Mouse (Mus musculus): Measurements from ENCODE around the gene Gpc6.
"Not testable (repeated sequence)": the region's sequence is repeated elsewhere in the genome, so short reads cannot be mapped to it uniquely, and the experiment has no call there.

Gene Gpc6

DNA sequence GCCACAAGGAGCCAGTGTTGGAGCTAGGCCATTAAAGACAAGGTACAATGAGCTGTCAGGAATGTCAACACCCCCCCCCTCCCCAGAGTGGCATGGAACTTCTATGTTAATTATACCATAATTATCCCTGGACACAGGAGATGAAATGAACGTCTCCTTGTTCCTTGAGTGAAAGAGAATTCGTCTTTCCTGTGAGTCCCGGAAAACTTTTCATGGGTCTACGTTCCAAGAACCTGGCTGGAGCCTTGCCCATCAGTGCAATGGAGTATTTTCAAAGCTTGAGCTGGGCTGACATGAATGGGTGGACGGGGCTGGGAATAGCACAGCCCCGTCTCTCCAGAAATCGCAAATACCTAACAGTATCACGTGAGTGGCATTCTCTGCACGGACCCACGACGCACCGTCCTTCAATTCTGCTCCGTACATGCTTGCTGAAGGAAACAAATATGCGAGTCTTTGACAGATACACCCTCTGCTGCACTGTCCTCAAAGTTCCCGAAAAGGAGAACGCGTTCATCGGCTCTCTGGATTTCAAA is 444.3 kb downstream of the Gpc6 start:
- DNase-seq (ENCODE audit: low spot score in 2 of 2) = no peak

DNA sequence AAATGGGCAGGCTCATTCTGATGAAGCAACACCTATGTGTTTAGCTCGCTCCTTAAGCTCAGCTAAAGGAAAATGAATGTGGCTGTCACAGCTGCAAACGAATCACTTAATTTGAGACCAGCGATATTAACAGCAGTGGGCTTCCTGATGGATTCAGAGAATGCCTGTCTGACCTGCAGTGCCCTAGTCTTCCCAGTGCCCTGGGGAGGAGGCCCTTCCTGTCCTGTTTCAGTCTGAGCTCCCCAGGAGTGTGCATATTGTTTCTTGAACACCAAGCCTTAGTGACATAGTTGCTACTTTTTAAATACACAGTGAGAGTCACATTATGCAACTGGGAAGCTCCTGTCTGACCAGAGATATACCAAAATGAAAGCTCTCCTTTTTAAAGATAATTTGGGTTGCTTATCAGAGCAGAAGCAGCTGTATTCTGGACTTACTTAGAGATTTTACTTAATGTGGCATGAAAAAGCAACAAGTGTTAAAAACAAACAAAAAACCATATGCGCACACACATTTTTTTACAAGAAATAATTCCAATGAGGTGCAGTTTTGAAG is 451.8 kb downstream of the Gpc6 start:
- DNase-seq (ENCODE audit: low spot score in 2 of 2) = no peak

DNA sequence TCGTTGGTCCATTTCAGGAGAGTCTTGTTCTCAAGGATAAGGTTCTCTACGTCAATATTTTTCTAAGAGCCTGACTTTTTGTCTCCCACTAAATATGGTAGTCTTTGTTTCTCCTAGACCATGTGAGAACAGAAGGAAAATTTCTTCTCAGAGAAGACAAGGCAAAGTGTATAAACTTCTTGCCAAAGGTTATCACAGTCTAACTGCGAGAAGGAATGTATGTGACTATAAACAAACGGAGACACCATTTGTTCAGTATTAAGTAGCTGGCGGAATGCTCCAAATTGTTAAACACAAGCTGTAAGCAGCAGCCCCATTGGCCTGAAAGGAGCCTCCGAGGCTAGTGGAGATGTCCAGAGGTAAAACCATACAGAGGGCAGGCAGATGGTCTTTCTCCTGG is 454.9 kb downstream of the Gpc6 start:
- no peak for DNase-seq (ENCODE audit: low spot score in 2 of 2)

DNA sequence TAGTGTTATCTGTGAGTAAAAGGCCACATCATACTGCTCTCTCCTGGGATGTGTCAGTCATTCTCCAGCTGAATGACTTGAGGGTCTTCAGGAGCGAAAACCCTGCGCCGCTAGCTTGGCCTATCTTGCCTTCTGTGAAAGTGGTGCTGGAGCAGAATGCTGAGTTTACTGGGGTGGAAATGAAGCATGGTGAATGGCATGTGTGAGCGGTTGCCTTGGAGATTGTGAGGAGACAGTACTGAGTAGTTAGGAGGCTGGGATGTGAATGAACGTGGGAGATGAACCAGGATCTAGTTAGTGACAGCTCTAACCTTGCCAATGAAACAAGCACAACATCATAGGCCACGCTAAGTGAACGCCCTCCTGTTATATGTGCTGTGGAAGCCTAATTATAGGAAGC is 458.1 kb downstream of the Gpc6 start:
- DNase-seq (ENCODE audit: low spot score in 2 of 2) = no peak

GRCm38 (mm10) chr14:117384096-117384770 is 459.1 kb downstream of the Gpc6 start:
- no peak for DNase-seq (ENCODE audit: low spot score in 2 of 2)

GRCm38 (mm10) chr14:117385731-117386270 is 460.7 kb downstream of the Gpc6 start:
- DNase-seq (ENCODE audit: low spot score in 2 of 2) = no peak

GRCm38 (mm10) chr14:117390794-117391320 is 465.7 kb downstream of the Gpc6 start:
- no peak for DNase-seq (ENCODE audit: low spot score in 2 of 2)

DNA sequence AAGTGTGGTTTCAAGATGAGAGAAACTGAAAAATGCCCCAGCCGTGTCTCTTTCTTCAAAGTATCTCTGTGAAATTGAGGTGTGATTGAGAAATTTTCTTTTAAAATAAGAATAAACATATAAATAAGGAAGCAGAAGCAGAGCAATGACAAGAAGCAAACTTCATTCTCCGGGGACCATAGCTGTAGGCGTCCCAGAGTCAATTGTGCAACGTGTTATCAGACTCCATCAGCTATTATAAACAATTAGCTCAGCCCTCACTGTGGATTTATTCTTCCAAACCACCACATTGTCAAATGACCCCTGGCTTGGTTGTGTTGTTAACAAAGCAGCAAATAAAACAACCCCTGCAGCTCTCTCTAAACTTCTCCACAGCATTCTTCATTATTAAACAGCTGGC is 466.3 kb downstream of the Gpc6 start:
- DNase-seq (ENCODE audit: low spot score in 2 of 2) = no peak

DNA sequence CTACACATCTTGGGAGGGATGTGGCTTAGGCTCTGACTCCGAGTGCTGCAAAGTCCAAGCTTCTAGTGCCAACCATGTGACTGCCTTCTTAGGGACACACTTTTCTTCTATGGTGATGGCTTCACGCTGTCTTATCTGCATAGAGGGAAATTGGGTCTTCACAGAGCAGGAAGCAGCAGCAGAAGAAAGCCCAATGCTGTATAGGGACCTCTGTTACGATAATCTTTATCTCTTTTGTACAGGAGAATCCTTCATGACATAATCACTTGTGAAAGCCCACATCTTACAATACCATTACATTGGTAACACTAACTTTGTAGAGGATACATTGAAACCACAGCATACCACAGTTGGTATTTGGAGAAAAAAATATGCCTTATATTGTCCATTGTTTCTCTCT is 472.1 kb downstream of the Gpc6 start:
- DNase-seq (ENCODE audit: low spot score in 2 of 2) = no peak

GRCm38 (mm10) chr14:117407824-117408524 is 482.9 kb downstream of the Gpc6 start:
- DNase-seq (ENCODE audit: low spot score in 2 of 2) = no peak

GRCm38 (mm10) chr14:117408525-117408835 is 483.4 kb downstream of the Gpc6 start:
- DNase-seq (ENCODE audit: low spot score in 2 of 2) = no peak

DNA sequence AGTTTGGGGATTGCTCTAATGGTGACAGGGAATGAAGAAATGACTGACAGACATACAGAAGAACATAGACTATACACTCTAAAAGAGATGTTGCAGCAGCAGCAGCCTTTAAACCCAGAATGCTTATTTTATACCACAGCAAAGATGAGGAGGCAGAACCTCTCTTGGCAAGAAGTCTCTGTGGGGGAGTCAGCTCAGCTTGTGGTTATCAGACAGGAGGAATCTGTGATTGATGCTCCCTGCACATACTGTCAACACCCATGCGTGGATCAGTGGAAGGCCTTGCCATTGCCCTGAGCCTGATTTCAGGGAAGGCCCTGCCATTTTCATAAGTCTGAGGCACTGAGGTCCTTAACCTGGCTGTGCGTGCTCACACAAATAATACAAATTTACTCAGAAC is 484.7 kb downstream of the Gpc6 start:
- DNase-seq (ENCODE audit: low spot score in 2 of 2) = no peak

DNA sequence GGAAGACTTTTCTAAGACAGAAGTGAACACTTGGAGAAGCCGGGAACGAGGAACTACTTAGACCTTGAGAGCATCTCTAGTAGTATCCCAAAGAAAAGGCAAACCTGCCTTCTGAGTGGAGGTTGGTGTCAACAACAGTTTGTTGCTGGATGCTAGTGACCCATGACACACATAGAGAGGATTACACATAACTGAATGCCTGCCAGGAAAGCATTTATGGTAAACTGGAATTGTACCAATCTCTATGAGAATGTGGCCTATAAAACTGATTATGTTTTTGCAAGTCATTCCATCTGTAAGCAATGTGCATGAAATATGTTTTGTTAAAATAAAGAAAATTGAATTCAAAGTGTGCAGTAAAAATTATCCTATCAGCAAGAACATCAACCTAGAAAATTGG is 485.4 kb downstream of the Gpc6 start:
- DNase-seq (ENCODE audit: low spot score in 2 of 2) = no peak

- DNase-seq (ENCODE audit: low spot score in 2 of 2) = no peak
These were observed 489.9 kb downstream of the Gpc6 start for GRCm38 (mm10) chr14:117415045-117415444.

DNA sequence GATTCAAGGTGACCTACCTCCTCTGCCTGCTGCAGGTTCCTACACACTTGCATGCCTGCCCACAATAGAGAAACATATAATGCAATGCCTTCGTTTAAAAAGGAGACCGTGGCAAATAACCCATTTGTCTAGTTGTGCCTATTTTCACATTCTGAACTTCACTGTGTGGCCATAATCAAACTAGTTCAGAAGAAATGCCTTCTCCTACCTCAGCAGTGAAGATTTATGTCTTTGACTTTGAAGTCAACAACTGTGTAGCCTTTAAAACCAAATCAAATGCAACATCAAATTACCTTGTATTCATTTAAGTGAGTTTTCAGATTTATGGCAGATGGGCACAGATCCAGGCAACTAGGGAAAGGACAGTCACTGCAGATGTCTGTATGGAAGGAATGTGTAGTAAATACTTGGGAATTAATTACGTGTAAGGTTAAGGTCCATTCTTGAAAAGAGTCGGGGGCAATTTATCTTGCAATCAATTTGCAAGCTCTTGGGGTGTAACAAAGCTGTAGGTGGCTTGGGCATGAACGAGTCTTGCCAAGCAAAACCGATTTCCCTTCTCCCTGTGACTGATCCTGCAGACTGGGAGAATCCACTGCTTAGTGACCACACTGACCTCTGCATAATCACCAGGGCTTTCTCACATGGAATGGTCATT is 494.6 kb downstream of the Gpc6 start:
- DNase-seq (ENCODE audit: low spot score in 2 of 2) = no peak

- no peak for DNase-seq (ENCODE audit: low spot score in 2 of 2)
These were observed 496.1 kb downstream of the Gpc6 start for GRCm38 (mm10) chr14:117421170-117421569.

DNA sequence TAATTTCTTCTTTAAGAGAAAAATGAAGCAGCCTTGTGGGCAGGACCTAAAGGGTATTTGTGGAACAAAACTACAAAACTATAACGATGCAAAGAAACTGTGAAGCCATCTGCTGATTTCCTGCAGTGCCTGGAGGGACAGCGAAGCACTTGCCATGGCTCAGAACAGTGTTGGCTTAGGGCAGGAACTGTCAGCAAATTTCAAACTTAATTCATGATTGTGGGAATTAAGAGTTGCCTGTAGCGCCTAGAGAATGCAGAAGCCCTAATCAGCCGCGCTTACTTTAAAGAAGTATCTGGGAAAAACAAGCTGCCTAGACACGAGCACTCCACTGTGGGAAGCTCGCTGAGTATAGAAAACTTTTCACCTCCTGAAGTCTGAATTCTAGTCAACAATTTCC is 501.0 kb downstream of the Gpc6 start:
- DNase-seq (ENCODE audit: low spot score in 2 of 2) = no peak

DNA sequence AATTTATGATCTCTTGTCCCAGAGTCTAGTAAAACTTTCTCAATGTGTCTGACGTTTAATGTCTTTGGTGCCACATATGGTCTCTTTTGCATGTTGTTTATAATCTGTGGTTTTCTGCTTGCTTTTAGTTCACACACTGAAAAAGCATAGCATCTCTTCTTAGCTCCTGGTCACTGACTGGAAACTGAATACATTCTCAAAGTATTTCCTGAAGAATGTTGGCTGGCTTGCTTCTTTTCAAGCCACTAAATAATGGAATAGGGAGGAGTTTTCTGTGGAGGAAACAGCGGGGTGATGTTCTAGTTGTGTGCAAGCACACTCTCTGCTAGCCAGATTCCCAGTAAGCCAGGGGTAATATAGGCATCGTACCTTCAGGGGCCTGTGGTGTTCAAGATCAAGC is 502.7 kb downstream of the Gpc6 start:
- no peak for DNase-seq (ENCODE audit: low spot score in 2 of 2)

- DNase-seq (ENCODE audit: low spot score in 2 of 2) = no peak
These were observed 510.6 kb downstream of the Gpc6 start for GRCm38 (mm10) chr14:117435739-117436138.

DNA sequence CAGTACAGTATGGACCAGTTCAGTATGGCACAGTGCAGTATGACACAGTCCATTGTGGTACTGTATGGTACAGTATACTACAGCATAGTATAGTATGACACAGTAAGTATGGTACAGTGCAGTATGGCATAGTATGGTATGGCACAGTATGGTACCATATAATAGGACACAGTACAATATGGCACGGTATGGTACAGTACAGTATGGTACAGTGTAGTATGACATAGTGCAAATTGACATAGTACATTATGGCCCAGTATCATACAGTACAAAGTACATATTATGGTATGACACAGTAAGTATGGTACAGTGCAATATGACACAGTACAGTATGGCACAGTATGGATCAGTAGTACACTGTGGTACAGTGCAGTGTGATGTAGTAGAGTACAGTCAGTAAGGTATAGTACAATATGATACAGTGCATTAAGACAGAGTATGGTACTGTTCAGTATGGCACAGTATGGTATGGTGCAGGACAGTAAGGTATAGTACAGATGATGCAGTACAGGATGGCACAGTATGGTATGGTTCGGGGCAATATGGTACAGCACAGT is 521.6 kb downstream of the Gpc6 start:
- not testable (repeated sequence) for DNase-seq (ENCODE audit: low spot score in 2 of 2)

DNA sequence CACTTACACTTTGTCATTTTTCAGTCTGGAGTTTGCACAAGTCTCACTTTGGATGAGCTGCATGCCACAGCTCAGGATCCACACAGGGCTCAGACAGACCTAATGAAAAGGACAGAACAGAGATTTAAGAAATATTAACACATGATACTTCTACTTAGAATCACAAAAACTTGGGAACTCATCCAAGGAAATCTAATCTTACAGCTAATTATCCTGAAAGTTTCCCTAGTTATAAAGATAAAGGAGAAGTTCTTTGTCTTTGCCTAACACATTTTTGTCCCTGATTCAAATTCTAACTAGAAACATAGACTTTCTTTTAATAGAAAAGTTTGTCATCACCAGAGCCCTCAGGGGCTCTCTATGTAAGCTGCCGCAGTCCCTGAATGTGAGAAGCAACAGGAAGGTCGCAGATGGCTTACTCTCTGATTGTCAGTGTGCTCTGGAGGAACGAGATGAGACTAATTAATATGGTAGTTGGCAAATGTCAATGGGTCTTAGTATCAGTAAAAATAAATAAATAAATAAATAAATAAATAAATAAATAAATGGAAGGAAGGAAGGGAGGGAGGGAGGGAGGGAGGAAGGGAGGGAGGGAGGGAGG is 526.4 kb downstream of the Gpc6 start:
- no peak for DNase-seq (ENCODE audit: low spot score in 2 of 2)
